Mouse (Mus musculus): ENCODE results near the gene Ppp2r3a.

Gene Ppp2r3a

DNA sequence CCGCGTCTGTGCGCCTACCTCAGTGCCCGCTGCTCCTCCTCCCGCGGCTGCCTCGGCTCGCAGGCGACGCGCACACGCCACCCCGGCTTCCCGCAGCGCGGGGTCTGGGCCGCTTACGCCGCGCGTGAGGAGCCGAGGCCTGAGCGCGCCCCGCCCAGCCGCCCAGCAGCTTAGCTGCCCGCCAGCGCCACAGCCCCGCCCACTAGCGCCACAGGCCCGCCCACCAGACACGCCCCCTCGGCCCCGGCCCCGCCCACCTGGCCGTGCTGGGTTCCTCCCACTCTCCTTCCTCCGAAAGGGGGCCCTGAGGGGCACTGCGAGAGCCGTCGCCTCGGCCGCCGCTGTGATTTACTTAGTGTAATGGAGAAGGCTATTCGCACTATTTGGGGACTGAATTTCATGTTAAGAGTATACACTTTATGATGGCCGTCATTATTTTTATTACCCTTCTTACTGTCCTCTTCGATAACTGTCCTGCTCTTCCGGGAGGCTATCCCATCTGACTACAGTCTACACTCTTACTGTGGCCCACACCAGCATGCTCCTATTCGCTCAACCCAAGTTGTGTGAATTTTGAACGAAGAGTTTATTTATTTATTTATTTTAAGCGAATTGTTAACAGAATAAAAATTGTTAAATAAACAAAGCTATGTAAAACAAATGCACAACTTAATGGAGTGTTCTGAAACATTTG, at the start of gene Ppp2r3a:
Gene Ppp2r3a (minus strand): TSS at position 152 of the 694 bp plus-strand sequence.
- DNase-seq: peak; percentile 99

- no peak for DNase-seq
These were observed 48.9 kb upstream of the Ppp2r3a start for GRCm38 (mm10) chr9:101300441-101300935.

GRCm38 (mm10) chr9:101291676-101292660, 40.4 kb upstream of the Ppp2r3a start:
- peak; percentile 25 for DNase-seq

DNA sequence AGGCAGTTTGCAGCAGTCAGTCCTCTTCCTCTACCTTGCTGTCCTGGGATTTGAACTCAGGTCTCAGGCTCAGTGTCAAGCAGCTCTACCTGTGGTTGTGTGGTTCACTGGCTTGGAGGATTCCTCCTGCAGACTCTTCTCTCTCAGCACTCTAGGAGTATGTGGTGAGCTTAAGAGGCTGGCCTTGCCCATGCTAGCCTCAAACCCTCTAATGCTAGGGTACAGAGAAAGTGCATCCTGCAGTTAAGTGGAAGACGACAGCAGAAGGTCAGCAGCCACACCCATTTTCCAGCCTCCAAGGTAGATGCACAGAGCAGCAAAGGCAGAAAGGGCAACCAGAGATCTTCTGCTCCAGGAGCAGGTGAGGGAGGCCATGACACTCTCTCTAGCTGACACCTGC, 39.3 kb upstream of the Ppp2r3a start:
- DNase-seq: no peak

GRCm38 (mm10) chr9:101289750-101290149, 38.2 kb upstream of the Ppp2r3a start:
- no peak for DNase-seq

DNA sequence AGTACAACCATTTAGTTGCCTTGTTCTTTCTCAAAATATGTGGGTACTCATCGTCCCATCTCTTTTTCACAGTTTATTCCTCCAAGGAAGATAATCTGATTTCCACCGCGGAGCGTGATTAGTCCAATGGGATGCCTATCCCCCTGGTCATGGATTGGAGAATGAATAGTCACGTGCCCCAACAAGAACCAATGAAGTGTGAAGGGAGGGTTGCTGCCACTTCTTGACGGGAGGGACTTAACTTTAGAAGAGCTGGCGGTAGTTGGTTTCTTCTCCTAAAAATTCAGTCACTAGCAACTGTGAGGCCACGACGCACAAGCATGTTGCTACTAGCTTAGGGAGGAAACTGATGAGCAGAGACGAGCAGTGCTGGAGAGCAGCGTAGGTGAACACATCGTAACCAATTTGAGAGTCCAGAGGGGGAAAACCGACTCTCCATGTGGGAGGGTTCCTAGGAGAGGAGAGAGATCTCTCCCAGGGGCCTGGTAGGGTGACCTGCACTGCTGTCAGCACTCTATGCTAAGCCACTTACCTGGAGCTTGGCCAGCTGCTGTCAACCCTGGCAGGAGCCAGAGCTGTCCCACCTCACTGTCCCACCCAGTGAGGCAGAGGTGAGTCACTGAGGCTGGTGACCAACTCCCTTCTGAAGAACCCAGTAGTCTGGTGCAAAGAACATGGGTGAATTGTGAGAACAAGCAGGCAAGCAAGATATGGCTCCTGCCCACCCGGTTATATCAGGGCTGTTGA, 37.5 kb upstream of the Ppp2r3a start:
- no peak for DNase-seq

GRCm38 (mm10) chr9:101286766-101287165, 35.2 kb upstream of the Ppp2r3a start:
- no peak for DNase-seq

- DNase-seq: no peak
These were observed 32.5 kb upstream of the Ppp2r3a start for GRCm38 (mm10) chr9:101284049-101284448.

GRCm38 (mm10) chr9:101282651-101283050, 31.1 kb upstream of the Ppp2r3a start:
- no peak for DNase-seq

- DNase-seq: no peak
These were observed 30.3 kb upstream of the Ppp2r3a start for GRCm38 (mm10) chr9:101281906-101282305.

DNA sequence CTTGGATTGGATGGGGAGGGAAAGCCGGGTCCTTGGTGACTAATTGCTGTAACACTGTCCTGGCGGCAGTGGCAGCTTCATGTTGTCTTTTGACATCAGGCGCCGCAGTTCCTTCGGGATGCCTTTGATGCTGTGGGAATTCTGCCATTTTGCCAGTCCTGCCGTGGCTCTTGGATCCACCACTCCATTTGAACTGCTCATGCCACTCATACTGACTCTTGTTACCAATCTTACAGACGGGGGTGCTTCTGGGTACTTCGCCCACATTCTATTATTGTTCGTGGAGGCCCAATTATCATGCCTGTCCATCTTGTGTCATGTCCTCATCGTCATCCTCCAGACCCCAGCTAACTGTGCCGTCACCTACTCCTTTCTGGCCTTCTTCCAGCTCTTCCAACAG, 29.7 kb upstream of the Ppp2r3a start:
- no peak for DNase-seq

DNA sequence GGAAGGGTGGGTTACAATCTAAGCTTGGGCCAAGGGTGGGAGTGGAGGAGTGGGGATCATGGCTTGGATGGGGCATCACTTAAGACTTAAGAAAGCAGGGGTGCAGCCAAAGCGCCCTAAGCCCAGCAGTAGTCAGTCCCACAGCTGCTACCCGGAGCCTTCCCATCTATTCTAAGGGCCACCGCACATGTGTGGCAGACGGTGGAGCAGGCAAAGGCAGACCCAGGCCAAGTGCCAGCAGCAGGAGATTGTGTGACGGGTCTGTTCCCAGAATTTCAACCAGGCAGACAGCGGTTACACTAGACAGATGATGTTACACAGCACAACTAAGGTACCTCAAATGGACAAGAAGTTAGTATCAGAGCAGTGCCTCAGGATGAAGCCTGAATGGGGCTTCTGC, 29.3 kb upstream of the Ppp2r3a start:
- DNase-seq: no peak

- DNase-seq: no peak
These were observed 28.6 kb upstream of the Ppp2r3a start for GRCm38 (mm10) chr9:101280211-101280610.

DNA sequence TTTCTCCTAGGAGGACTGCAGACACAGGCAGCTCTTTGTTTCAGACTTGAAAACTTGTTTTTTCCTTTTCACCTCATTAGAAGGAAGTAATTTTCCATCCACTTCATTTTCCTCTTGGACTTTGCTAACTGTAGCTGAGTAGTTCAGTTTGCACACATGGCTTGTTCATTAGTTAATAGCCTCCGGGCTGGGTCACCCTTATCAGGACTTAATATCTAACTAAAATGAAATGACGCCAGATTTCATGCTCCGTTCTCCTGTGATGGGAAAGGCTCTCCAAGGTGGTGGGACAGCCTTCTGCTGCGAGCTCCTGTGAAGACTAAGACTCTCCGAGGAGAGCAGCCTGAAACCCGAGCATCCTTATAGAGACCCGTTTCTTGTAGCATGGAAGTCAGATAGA, 21.1 kb upstream of the Ppp2r3a start:
- no peak for DNase-seq

DNA sequence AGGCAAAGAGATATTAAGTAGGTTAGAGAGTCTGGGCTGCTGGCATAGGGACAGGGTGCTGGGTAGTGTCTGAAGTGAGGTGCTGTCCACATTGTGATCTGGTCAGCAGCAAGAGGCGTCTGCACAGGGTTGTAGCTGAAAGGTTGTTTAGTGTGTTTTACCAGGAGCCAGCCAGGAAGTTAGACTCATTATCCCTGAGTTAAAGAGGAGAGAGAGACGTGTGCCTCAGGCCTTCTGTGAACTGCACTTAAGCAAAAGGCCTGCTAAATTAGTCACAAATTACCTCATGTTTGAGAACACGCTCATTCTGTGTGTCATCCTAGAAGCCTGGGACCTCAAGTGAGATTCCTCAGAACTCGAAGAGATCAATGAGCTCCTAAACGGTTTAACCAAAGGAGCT, 18.4 kb upstream of the Ppp2r3a start:
- DNase-seq: no peak

GRCm38 (mm10) chr9:101266043-101266442, 14.4 kb upstream of the Ppp2r3a start:
- DNase-seq: no peak

DNA sequence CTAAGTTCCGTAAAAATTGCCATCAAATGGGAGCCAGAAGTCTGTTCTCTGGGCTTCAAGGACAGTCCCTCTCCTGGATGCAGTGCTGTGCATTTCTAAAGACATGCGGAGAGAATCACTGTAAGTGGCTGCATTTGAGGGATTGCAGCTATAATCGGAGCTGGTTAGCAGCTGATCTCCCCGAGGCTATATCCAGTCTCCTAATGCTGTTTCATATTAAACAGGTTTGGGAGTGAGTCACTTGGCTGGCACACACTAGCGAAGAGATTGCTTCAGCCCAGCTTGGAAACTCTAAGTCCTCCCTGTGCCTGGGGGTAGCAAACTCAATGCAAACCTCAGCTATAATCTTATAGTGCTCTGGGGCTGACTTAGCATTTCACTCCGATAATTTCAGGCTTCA, 14.0 kb upstream of the Ppp2r3a start:
- DNase-seq: no peak

DNA sequence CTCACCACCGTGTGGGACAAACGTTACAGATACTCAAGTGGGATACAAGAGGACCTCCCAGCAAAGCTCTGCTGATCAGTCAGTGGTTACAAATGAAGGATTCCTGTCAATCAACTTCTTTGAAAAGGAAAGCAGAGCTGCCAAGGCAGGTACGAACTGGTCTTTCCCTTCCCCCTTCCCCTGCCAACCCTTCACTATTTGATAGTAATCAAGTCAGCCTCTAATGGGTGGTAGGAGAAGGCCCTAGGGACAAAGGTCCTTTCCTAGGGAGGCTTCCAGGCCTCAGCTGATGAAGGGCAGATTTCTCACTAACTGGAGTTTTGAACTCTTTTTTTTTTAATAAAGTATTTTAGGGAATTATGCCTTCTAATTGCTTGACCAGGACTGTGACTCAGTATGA, 11.2 kb upstream of the Ppp2r3a start:
- DNase-seq: no peak

DNA sequence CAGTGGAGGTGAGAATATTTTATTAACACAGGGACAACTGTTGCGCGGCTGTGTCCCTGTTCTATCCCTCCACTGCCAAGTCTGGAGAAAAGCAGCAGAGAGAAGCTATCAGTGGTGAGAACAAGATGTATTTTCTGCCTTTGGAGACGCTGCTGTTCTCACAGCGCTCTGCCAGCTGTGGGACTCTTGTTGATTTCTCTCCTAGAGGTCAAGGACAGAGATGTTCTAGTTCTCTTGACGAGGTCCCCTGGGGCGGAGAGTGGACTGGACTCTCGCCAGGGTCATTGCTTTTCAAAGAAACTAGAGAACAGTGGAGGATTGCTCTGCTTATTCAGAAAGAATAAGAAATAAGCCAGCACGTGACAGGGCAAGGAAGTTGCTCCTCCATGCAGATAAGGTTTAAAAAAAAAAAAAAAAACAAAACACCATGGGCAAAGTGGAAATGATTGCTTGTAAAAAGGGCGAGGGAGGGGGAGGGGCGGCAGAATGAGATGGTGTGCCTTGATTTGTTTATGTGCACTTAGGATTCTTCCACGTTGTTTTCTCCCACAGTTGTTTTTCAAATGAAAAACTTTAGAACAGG, 10.5 kb upstream of the Ppp2r3a start:
- DNase-seq: peak; percentile 84

DNA sequence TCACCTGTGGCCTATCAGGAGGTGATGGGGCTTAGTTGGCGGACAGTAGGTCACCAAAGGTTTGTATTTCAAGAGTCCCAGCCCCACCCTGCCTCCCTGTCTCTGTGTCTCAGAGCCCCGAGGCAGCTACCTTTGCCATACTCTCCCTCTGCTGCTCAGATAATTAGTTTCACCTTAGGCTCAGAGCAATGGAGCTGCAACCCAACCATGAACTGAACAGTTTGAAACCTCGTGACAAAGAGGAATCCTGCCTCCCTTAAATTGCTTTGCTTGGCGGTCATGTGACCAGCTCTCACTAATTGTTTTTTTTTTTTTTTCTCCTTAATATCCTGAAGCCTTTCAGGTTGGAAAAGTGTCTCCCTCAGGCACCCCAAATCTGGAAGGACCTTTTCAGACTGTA, 9.8 kb upstream of the Ppp2r3a start:
- DNase-seq: no peak

GRCm38 (mm10) chr9:101253136-101253535, 1.5 kb upstream of the Ppp2r3a start:
- no peak for DNase-seq

- DNase-seq: no peak
These were observed 946 bp upstream of the Ppp2r3a start for GRCm38 (mm10) chr9:101252541-101252940.

All from lung, postnatal 14 days (tissue).